Mouse (Mus musculus): ENCODE results near the gene Fgf4.
A peak's percentile ranks its signal among the peaks of the same experiment; 100 is the strongest.

Fgf4 gene

DNA sequence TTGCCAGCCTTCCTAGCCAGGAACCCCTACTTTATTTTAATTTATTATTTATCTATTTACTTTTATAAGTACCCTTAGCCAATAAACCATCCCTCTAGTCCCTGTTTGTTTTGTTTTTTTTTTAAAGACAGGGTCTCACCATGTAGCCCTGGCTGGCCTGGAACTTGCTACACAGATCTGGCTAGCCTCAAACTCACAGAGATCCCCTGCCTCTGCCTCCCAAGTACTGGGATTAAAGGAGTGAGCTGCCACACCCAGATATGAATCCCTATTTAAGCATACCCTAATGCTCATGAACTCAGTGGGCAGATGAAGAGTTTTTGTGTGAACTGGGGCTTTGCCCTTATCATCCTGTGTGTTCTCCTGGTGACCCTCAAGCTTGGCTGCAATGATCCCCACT lies at the start of gene Fgf4:
TSS of gene Fgf4 (plus strand) at position 301 of the 400 bp plus-strand sequence.
- no peak for DNase-seq

DNA sequence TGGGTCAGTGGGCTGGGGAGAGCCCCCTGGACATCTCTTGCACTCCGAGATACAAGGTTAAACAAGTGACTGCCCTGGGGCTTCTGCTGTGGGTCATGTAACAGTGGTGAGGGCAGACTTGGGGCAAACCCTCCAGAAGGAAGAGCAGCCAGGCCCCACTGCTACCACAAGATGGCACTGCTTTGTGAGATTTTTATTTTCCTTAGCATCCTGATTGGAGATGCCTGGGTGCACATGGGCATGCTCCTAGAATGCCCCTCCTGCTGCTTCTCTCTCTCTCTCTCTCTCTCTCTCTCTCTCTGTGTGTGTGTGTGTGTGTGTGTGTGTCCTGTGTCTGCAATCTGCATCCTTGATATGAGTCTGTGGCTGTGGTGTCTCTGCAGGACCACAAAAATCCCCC lies 48.7 kb upstream of the Fgf4 start:
- peak; percentile 41 for DNase-seq

DNA sequence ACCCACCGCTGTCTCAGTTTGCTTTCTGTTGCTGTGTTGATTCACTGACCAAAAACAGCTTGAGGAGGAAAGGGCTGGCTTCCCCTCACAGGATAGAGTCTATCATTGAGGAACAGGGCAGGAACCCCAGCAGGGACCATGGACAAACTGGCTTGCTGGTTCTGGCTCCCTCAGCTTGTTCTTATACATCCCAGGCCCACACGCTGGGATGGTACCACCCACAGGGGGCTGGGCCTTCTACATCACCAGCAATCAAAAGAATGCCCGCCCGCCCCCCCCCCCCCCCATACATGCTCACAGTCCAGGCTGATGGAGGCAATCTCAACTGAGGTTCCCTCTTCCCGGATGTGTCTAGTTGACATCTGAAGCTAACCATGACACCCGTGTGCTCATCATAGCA lies 40.1 kb upstream of the Fgf4 start:
- DNase-seq = no peak

DNA sequence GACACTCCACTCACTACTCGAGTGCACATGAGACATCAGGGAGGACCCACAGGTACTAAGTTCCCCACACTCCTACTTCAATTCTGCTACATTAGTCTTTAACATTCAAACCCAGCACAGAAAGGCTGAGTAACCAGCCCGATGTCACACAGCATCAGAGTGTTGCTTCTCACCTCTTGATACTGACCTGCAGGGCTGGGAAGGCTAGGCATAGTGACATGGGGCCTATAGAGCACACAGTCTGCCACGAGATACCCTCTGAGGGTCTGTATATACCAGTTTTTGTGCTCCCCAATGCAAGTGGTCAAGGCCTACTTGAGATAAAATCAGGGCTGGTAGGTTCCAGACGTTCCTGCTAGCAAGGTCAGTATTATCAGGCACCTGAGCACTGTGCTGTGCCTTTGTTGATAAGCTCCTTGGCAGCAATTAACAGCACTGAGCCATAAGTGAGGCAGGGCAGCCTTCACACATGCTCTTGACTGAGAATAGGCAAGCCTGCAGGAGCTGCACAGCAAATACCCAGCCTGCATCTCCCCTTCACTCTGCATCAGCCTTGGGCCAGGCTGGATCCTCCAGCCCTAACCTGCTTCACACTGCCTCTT lies 39.1 kb upstream of the Fgf4 start:
- DNase-seq = no peak

DNA sequence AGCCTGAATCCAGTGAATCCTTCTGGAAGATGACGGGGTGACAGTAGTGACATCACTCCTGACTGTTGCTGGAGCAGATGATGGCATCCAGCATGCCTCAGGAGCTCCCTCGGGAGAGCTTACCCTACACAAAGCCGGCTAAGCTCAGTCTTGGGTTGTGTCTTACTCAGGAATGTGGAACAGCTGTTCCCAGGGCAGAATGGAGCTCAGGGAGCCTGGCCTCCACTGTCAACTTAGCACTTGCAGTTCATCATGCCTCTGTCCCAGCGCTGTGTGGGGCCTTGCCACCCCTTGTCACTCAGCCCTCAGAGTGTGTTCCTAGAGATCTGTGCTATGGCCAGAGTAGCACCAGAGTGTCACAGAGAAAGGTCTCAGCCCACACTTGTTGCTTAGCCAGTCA lies 35.6 kb upstream of the Fgf4 start:
- DNase-seq = peak; percentile 9

DNA sequence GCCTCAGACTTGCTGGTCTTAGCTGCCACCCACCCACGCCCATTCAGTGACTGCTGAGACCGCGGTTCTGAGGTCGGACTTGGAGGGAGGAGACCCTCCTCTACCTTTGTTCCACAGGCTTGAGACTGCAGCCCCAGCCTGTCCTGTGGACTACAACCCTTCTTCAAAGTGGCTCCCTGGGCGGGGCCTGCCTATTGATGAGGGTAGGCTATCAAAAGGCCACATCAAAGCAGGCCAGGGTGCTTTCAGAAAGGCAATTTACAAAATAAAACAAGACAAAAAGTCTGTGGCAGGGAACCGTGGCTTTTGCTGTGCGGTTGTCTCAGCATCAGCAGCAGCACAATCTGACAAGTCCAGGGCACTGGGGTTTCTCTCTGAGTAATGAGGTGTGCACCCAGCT lies 25.3 kb upstream of the Fgf4 start:
- DNase-seq = no peak

DNA sequence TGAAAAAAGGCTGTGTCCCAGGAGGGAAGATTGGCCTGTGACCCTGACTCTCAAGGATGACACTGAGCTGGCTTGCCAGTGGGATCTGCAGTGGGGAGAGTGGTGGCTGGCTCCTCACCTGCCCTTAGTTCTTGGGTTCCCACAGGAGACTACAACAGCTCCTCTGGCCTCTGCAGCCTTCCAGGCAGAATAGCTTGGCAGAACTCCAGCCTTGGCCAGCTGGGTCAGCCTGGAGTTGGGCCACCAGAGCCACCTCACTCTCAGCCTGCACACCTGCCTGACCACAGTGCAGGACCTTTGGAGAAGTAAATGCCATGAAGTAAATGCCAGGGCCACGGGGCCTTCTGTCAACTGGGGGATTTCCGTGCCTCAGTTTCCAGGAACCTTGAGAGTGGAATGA lies 23.2 kb upstream of the Fgf4 start:
- DNase-seq = peak; percentile 18

DNA sequence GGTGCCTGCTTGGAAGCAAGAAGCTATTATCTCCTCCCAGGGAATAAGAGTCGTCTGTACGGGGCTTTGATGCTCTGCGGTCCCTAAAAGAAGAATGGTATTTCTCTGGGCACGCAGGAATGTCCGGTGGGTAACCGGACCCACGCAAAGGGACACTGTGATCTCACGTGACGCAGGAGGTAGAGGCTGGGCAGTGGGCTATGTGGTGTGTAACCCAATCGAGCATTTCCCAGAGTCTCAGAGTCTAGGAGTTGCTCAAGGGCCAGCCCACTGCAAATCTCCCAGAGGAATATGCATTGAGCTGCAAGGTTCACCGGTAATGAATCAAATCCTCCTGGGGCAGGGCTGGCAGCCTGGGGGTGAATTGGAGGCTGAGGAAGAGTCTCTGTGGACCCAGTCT lies 18.8 kb upstream of the Fgf4 start:
- DNase-seq = no peak

DNA sequence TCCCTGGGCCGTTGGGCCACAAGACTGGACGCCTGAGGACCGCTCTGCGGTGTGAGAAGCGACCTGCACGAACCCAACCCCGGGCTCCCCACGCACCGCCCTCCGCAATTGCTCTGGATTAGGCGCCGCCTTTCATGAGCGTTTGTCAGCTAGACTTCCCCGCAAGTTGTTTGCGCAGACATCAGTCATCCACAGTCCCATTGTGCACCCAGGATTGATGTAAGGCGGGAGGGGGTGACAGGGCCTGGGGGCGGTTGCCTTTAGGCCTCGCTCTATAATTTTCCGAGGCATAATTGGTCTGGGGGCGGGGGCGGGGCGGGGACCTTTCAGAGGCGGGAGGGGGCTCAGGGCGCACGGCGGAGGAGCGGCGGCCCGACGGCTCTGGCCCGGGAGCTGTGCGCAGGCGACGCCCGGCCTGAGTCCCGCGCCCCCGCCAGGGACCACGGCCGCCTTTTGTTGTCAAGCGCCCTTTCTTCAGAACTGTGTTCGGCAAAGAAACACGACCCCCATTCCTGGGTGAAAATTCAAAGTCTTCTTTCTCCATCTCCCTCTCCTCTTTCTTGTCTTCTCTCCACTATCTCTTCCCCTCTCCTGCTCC lies 9.2 kb upstream of the Fgf4 start, which contains the start of gene Fgf3:
TSS of gene Fgf3 (plus strand) at position 193 of the 598 bp plus-strand sequence.
- no peak for DNase-seq

DNA sequence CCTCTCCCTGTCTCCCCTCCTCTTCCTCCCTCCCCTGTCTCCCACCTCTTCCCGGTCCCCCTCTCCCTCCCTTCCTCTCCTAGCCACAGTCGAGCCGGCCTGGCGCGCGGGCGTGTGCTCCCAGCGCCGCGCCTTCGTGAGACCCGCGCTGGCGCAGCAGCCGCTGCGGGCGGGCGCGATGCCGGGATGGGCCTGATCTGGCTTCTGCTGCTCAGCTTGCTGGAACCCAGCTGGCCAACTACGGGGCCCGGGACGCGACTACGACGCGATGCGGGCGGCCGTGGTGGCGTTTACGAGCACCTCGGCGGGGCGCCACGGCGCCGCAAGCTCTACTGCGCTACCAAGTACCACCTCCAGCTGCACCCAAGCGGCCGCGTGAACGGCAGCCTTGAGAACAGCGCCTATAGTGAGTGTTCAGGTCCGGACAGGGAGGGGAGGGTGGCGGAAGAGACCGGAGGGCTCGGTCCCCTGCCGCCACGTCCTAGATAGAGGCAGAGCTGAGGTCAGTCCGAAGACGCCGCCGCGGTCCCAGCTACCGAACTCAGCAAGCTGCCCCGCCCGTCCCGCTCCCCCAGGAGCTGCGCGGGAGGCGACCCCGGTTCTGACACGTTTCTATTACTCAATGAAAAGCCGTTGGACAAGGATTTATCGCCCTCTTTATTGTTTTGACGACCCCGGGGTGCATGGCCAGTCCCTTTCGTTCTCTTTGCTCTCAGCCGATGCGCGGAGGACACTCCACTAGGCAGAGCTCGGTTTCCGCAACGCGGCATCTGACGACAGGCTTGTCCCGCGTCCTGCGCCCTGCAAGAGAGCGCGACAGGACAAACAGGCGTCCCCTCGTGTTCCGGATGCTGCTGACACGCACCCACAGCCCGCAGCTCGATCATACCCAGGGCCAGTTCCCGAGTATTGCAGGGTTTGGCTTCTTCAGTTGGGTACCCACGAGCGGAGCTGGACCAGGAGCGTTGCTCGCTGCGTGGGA lies 8.4 kb upstream of the Fgf4 start:
- peak; percentile 11 for DNase-seq

DNA sequence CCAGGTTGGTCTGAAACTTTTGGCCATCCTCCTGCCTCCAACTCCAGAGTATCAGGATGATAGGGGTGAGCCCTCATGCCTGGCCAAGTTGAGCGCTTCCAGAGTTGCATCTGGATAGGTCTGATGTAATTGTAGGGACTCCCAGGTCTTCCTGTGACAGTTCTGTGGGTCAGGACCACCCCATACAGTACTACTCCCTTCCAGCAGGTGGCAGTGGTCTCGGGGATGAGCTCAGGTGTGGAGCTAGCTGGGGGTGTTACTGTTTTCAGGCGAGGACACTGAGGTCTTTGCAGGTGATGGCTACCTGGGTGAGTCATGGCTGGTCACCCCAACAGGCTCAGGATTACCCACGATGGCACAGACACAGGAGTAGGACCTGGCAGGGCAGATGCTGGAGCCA lies 1.0 kb upstream of the Fgf4 start:
- DNase-seq = peak; percentile 28

DNA sequence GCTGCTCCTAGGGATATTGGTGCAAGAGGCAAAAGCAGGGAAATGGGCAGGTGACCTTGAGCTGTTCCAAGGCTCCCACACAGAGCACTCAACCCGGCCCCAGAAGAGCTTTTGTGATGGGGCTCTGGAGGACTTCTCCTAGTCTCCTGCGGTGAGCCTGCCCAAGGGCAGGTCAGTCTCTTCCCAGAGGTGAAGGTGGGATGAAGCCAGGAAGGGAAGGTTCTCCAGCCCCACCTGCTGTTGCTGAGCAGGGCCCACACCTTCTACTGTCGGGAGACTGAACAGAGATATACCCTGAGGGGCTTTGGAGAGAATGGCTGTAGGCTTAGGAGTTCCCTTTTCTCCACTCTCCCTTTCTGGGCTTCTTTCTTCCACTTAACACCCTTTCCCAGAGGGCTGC lies 4.2 kb downstream of the Fgf4 start:
- no peak for DNase-seq

DNA sequence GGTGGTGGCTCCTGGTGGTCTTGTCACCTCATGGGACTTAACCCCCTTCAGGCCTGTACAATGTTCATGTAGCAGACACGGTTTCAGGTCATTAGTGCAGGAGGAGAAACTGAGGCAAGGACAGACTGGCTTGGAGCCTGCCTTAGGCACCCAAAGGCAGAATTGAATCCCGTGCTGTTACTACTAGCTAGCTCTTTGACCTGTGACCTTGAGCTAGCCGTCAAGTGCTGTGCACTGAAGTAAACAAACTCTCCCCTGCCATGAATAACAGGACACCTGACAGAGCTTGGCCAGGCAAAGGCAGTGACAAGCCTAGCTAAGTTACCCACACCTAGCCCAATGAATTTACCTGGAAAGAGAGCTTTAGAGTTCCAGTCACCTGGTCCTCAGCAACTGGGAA lies 7.8 kb downstream of the Fgf4 start:
- DNase-seq = no peak

DNA sequence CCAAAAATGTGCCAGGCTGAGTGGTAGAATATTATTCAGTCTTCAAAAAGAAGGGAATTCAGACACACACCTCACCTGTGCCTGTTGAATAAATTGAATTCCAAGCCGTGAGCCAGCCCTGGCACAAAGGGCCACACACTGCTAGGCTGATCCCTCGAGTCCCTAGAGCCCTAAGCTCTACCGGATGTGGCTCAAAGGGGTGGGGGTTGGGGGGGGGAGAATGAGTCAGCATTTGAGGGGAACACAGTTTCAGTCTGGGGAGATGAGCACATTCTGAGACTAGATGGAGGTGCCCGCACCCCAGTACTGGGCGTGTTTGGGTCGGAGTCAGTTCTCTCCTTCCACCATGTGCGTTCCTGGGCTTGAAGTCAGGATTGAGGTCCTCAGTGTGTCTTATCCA lies 10.0 kb downstream of the Fgf4 start:
- DNase-seq = no peak

DNA sequence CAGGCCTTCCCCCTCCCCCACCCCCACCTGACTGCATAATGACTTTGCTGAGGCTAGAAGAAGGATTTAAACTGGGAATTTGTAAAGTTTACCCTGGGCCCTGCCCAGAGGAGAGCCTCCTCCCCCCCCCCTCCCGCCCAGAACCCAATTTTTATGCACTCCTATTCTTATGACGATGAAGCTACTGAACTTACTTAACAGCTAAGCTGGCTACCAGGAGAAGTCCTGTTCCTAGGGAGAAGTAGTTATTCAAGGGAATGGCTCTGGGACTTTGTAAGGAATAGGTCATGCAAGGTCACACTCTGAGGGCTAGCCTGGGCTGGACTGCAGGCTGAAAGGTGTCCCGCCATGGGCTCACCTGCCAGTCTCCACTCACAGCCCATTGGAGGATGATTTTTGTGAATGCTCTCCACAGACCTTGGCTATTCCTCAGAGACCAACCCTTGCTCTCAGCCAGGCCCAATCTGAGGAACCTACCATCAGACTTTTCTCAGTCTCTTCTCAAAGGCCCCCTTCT lies 10.7 kb downstream of the Fgf4 start:
- DNase-seq = no peak

DNA sequence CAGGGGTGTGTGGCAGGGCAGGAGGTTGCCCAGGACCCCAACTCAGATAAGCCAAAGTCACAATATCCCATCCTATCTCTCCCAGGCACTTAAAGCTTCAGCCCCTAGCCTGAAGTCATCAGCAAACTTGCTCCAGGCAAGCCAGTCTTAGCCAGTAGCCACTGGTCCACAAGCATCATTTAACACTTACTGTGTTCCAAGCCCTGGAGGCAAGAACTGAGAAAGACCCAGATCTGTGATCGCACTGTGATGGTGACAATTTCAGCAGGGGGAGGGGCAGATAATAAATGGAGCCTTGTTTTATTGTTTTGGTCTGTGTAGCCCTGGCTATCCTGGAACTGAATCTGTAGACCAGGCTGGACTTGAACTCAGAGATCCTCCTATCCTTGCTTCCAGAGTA lies 11.5 kb downstream of the Fgf4 start:
- DNase-seq = no peak

DNA sequence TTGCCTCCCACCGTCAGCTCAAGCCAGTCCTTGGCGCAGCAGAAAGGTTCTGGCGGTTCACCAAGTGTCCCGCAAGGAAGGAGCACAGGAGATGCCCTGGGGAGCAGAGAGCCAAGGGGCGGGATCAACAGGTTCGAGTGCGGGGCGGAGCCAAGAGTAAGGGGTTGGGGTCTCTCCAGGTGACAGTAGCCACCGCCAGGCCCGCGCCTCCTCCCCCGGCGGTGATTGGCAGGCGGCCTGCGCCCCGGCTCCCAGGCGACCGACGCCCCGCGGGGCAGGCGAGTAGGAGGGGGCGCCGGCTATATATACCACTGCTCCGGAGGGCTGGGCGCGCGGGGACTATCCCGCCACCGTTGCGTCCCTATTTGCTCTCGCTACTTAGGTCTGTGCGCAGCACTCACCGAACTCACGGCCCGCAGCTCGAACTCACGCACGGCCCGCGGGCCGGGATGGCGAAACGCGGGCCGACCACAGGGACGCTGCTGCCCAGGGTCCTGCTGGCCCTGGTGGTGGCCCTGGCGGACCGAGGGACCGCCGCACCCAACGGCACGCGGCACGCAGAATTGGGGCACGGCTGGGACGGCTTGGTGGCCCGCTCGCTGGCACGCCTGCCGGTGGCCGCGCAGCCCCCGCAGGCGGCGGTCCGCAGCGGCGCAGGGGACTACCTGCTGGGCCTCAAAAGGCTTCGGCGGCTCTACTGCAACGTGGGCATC lies 14.0 kb downstream of the Fgf4 start:
- DNase-seq = no peak

DNA sequence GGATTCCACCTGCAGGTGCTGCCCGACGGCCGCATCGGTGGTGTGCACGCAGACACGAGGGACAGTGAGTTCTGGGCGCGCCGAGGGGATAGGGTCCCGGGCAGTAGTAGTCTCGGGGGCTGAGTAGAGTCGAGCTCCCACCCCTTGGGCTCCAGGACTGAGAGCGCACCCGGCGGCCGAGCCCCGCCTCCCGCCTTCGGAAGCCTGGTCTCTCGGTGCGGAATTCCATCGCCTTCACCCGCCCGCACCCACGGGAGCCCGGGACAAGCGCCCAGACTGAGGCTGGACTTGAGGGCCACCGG lies 14.6 kb downstream of the Fgf4 start:
- DNase-seq = peak; percentile 4

DNA sequence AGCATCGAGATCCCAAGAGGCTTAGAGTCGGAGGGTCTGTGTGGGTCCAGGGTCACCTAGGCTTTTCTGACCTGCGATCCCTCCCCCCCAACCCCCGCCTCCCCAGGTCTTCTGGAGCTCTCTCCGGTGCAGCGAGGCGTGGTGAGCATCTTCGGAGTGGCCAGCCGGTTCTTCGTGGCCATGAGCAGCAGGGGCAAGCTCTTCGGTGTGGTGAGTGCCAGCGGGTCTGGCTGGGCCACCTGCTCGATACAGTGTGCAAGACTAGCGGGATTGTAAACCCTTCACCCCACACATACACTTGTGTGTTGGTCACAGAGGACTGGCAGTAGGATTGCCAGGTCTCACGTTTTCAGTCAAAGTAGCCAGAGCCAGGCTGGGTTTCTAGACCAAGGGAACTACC lies 15.0 kb downstream of the Fgf4 start:
- no peak for DNase-seq

DNA sequence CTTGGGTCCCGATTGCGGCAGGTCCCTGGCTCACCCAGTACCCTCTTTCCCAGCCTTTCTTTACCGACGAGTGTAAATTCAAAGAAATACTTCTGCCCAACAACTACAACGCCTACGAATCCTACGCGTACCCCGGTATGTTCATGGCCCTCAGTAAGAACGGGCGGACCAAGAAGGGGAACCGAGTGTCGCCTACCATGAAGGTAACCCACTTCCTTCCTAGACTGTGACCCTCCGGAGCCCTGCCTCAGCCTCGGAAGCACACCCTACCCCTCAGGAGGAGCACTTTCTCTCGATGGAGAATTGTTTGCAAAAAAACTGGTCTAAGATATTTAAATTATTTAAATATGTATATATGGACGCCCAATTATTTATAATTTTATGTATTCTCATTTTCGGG lies 15.5 kb downstream of the Fgf4 start:
- no peak for DNase-seq

DNA sequence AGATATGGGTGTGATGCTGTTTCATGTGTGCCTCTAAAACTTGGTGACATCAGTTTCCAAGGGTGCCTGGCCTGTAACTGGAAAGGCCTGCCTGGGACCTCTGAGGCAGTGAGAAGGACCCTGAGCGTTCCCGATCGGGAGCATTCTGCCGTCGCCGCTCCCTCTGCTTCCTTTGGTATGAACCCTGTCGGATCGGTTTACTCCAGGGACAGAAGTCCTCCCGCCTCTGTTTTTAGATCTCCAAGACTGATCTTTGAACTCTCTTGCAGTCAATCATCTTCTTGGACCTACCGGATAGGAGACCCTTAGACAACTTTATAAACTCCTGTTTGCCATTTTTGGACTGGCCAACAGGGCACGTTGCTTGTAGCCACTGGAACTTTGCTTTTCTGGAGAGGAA lies 16.0 kb downstream of the Fgf4 start:
- no peak for DNase-seq

DNA sequence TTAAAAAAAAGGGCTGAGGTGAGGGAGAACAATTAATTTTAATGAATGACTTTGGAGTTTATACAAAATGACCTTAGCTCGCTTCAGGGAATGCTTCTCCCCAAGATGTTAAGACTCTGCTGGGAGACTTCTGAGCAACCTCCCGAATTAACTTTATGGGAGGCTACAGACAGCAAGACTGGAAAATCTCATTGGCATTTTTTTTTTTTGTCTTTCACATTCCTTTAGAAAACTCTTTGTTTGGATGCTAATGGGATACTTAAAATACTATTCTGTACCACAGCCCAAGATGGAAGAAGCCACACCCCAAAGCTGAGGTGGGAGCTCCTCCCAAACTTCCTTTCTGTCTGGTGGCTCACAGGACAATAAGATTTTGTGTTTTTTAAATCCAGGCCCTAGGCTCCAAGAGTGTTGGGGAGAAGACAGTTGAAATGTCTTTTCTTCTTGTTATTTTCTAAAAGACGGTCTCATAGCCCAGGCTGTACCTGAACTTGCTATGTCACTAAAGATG lies 17.0 kb downstream of the Fgf4 start:
- DNase-seq = no peak

DNA sequence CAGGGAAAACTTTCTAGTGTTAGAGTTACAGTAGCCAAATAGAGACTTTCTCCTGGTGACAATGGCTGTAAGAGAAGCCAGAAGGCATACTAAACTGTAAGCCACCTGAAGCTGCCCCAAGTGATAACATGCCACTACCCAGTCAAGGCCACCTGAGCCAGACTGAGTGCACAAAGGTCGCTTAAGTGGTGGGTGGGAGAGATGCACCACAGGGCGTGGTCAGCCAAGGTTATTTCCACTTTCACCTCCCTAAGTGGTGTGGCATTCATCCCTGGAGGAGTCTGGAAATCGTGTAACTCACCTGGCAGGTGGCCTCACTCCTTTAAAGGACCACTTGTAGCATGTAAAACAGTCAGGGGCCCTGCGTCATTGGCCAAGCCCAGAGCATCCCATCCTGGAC lies 20.0 kb downstream of the Fgf4 start:
- no peak for DNase-seq

Measured in kidney, postnatal 14 days (tissue).